Comparison of ENCODE assay signal across 11 mouse cellular contexts in genomic region chr4:55721834-55722233, GRCm38 (mm10).
DNase-seq lines count a peak whose midpoint lies in the region; ATAC-seq and TF ChIP-seq lines count a peak whose summit lies in the region.
"Had no signal": no experiment of that assay in that cellular context is flagged by ENCODE, and none has a peak within 500 bp of the region (broad histone marks: within the 10 kb centered on the region; RNA-seq: fewer than 3 reads in every experiment).

No protein-coding gene starts in this region.

- intact Hi-C loops in left cerebral cortex, postnatal 4 days (cut with DNase I), result no loop called here
- intact Hi-C loops in left cerebral cortex, postnatal 36 days (cut with DNase I), result no loop called here

- no peaks in the 10 kb centered on the region for H3K9me3 ChIP-seq in lung, postnatal 0 days (ENCODE audit: low read length)
- H3K9me3 ChIP-seq: forebrain, embryonic 10.5 days; limb, embryonic 12.5 days had no signal

- peak; percentile 34 for TF ChIP-seq CTCF in lung, postnatal 0 days (IDR thresholded peaks at IDR 0.05)

- peaks cover 7% of the 10 kb centered on the region; the same call in 1 of the 2 replicates for H3K4me1 ChIP-seq in lung, postnatal 0 days (ENCODE audit: insufficient read depth, low read depth, low read length)
- H3K4me1 ChIP-seq: forebrain, embryonic 10.5 days; limb, embryonic 12.5 days had no signal

- TF ChIP-seq EP300 in lung, postnatal 0 days (IDR thresholded peaks at IDR 0.05), result no peak

- H3K4me2 ChIP-seq in lung, postnatal 0 days (replicated peaks; ENCODE audit: low read depth, low read length), result no peak overlapping the region
- H3K4me2 ChIP-seq: limb, embryonic 12.5 days had no signal

- ATAC-seq in lung, postnatal 0 days, result peak; percentile 81
- no peak for ATAC-seq in megakaryocyte, adult 5-6 weeks (ENCODE audit: poor library complexity, severe bottlenecking)

- DNase-seq in left cerebral cortex, postnatal 4 days, result peak; percentile 34
- DNase-seq in left cerebral cortex, postnatal 36 days (ENCODE audit: low spot score in 2 of 2), result no peak
- DNase-seq in adrenal gland, postnatal 10 days, result peak; percentile 29
- DNase-seq in gastrocnemius, postnatal 25 days, result peak; percentile 69
- DNase-seq in lung, postnatal 0 days (ENCODE audit: low spot score), result peak; percentile 89
- DNase-seq in cerebellum, adult 11 months, result no peak
- no peak for DNase-seq in thymus, adult 18-20 months
- DNase-seq: cerebellum, adult 18-20 months had no signal

- H3K27ac ChIP-seq in lung, postnatal 0 days (ENCODE audit: low read length), result peak overlapping the region; percentile 49; the same call in 1 of the 2 replicates
- H3K27ac ChIP-seq: forebrain, embryonic 10.5 days; limb, embryonic 12.5 days had no signal

- no peaks in the 10 kb centered on the region for H3K36me3 ChIP-seq in lung, postnatal 0 days (ENCODE audit: insufficient read depth, low read length)
- H3K36me3 ChIP-seq: forebrain, embryonic 10.5 days; limb, embryonic 12.5 days had no signal

- no peaks in the 10 kb centered on the region; the same call in 1 of the 2 replicates for H3K27me3 ChIP-seq in lung, postnatal 0 days (replicated peaks; ENCODE audit: insufficient read depth, low read length)
- H3K27me3 ChIP-seq: limb, embryonic 12.5 days had no signal

- 10% methylated on average over 2 of the region's 2 CpGs for WGBS in lung, postnatal 0 days

- no peak overlapping the region for H3K4me3 ChIP-seq in lung, postnatal 0 days (ENCODE audit: low read depth, low read length)
- H3K4me3 ChIP-seq: forebrain, embryonic 10.5 days; limb, embryonic 12.5 days had no signal

- H3K9ac ChIP-seq in lung, postnatal 0 days (replicated peaks; ENCODE audit: low read depth), result no peak overlapping the region
- H3K9ac ChIP-seq: limb, embryonic 12.5 days had no signal

Comparison
In these comparisons a context has a peak if more than half of its experiments do, and no peak if none do; other contexts are left out.
1. DNase-seq: peak in left cerebral cortex, postnatal 4 days (single experiment), adrenal gland, postnatal 10 days (single experiment), gastrocnemius, postnatal 25 days (single experiment) and lung, postnatal 0 days (single experiment); none in left cerebral cortex, postnatal 36 days (0 of 2), cerebellum, adult 11 months (single experiment) and thymus, adult 18-20 months (0 of 2).